8 mouse cellular contexts compared by ENCODE assay signal in genomic region chr6:23840001-23840400, GRCm38 (mm10). TPM values are rescaled to one million over a fixed set of nuclear protein-coding genes. Genes with fewer than 3 reads are reported as not detected.
A peak's percentile ranks its signal among the peaks of the same experiment; 100 is the strongest.
DNase-seq lines count a peak whose midpoint lies in the region; ATAC-seq and TF ChIP-seq lines count a peak whose summit lies in the region.

No protein-coding gene starts in this region.

- H3K36me3 ChIP-seq in E14TG2a.4 (ENCODE audit: insufficient read depth, low read length): no peaks in the 10 kb centered on the region
- H3K36me3 ChIP-seq in embryonic facial prominence, embryonic 15.5 days: no peaks in the 10 kb centered on the region
- H3K36me3 ChIP-seq in hindbrain, postnatal 0 days (ENCODE audit: insufficient read depth, low read length): no peaks in the 10 kb centered on the region
- no peaks in the 10 kb centered on the region for H3K36me3 ChIP-seq in liver, embryonic 15.5 days (replicated peaks)

- H3K9ac ChIP-seq in embryonic facial prominence, embryonic 15.5 days: no peak overlapping the region
- 0 out of 2 replicates have a peak overlapping the region, but pooled peaks have one; percentile 78 for H3K9ac ChIP-seq in hindbrain, postnatal 0 days (replicated peaks; ENCODE audit: low read length)
- H3K9ac ChIP-seq in liver, embryonic 15.5 days: no peak overlapping the region

- ATAC-seq in embryonic facial prominence, embryonic 15.5 days (ENCODE audit: insufficient number of reproducible peaks, low FRiP score, low TSS enrichment, low read depth): no peak
- ATAC-seq in hindbrain, postnatal 0 days: 0 out of 2 replicates have a peak, but pooled peaks have one; percentile 38
- no peak for ATAC-seq in liver, embryonic 15.5 days (ENCODE audit: insufficient read depth)

- H3K4me2 ChIP-seq in embryonic facial prominence, embryonic 15.5 days (replicated peaks): peak overlapping the region; percentile 90
- H3K4me2 ChIP-seq in hindbrain, postnatal 0 days (ENCODE audit: low read depth, low read length): peak overlapping the region; percentile 92
- peak overlapping the region; percentile 67 for H3K4me2 ChIP-seq in liver, embryonic 15.5 days

- no peak for TF ChIP-seq CTCF in E14TG2a.4 (conservative IDR thresholded peaks at IDR 0.05; ENCODE audit: low read length)
- peak; percentile 58 for TF ChIP-seq CTCF in hindbrain, postnatal 0 days (IDR thresholded peaks at IDR 0.05; ENCODE audit: low read depth)

- H3K27me3 ChIP-seq in E14TG2a.4 (ENCODE audit: insufficient read depth, low read length): peaks cover 54% of the 10 kb centered on the region
- H3K27me3 ChIP-seq in embryonic facial prominence, embryonic 15.5 days: peaks cover 31% of the 10 kb centered on the region
- H3K27me3 ChIP-seq in hindbrain, postnatal 0 days (ENCODE audit: insufficient read depth, low read length): no peaks in the 10 kb centered on the region
- peaks cover 42% of the 10 kb centered on the region for H3K27me3 ChIP-seq in liver, embryonic 15.5 days

- WGBS in embryonic facial prominence, embryonic 15.5 days: under 1% methylated on average over 15 of the region's 15 CpGs
- WGBS in hindbrain, postnatal 0 days: under 1% methylated on average over 15 of the region's 15 CpGs
- 1% methylated on average over 15 of the region's 15 CpGs for WGBS in liver, embryonic 15.5 days (ENCODE audit: insufficient replicate concordance)

- peaks cover 13% of the 10 kb centered on the region for H3K9me3 ChIP-seq in E14TG2a.4 (ENCODE audit: low read length)
- H3K9me3 ChIP-seq in embryonic facial prominence, embryonic 15.5 days (replicated peaks): no peaks in the 10 kb centered on the region
- H3K9me3 ChIP-seq in hindbrain, postnatal 0 days (ENCODE audit: low read length): no peaks in the 10 kb centered on the region
- H3K9me3 ChIP-seq in liver, embryonic 15.5 days (replicated peaks): no peaks in the 10 kb centered on the region

- H3K4me3 ChIP-seq in E14TG2a.4 (replicated peaks; ENCODE audit: low read length): peak overlapping the region; percentile 82
- H3K4me3 ChIP-seq in embryonic facial prominence, embryonic 15.5 days (replicated peaks): peak overlapping the region; percentile 66
- peak overlapping the region; percentile 79 for H3K4me3 ChIP-seq in hindbrain, postnatal 0 days (ENCODE audit: low read length)
- peak overlapping the region; percentile 56 for H3K4me3 ChIP-seq in liver, embryonic 15.5 days (replicated peaks)

- no peak overlapping the region for H3K27ac ChIP-seq in embryonic facial prominence, embryonic 15.5 days (replicated peaks)
- H3K27ac ChIP-seq in hindbrain, postnatal 0 days: no peak overlapping the region
- H3K27ac ChIP-seq in liver, embryonic 15.5 days (replicated peaks): no peak overlapping the region

- H3K4me1 ChIP-seq in E14TG2a.4 (replicated peaks; ENCODE audit: low read depth, low read length): peaks cover 16% of the 10 kb centered on the region
- peaks cover 12% of the 10 kb centered on the region for H3K4me1 ChIP-seq in embryonic facial prominence, embryonic 15.5 days
- 0 out of 2 replicates have a peak, but pooled peaks cover 4% of the 10 kb centered on the region for H3K4me1 ChIP-seq in hindbrain, postnatal 0 days (ENCODE audit: insufficient read depth, low read length)
- H3K4me1 ChIP-seq in liver, embryonic 15.5 days (replicated peaks): no peaks in the 10 kb centered on the region

- peak; percentile 18 for DNase-seq in adrenal gland, postnatal 14 days
- peak; percentile 63 for DNase-seq in hindbrain, postnatal 0 days (ENCODE audit: low spot score)
- DNase-seq in retina, embryonic 14.5 days (ENCODE audit: low spot score): peak; percentile 58
- no peak for DNase-seq in thymus, postnatal 14 days
- no peak for DNase-seq in thymus, postnatal 0 days (ENCODE audit: low spot score)

RNA-seq across cellular contexts. Expression of gene Cadps2, which starts 0.8 kb away (rescaled TPM):
- 4.0 and 4.4 TPM in 2 replicates for total RNA-seq in adrenal gland, postnatal 14 days (2021)
- 5.3 and 7.5 TPM in 2 replicates for polyA plus RNA-seq in embryonic facial prominence, embryonic 15.5 days (2015; fragmentation: Nextera tagmentation; extraction: Ambion mirVana)
- total RNA-seq in hindbrain, postnatal 0 days (2014; rRNA removed): 57.5 and 58.2 TPM in 2 replicates
- 15.9 and 19.6 TPM in 2 replicates for polyA plus RNA-seq in hindbrain, postnatal 0 days (2015; fragmentation: Nextera tagmentation; extraction: Ambion mirVana)
- 0.05 and 0.23 TPM in 2 replicates for polyA plus RNA-seq in liver, embryonic 15.5 days (2015; fragmentation: Nextera tagmentation; extraction: Ambion mirVana)
- polyA plus RNA-seq in thymus, postnatal 0 days (2015; fragmentation: Nextera tagmentation; extraction: Ambion mirVana): 1.2 and 1.5 TPM in 2 replicates

Comparison
In these comparisons a context has a peak if more than half of its experiments do, and no peak if none do; other contexts are left out.
1. DNase-seq: peak in adrenal gland, postnatal 14 days (single experiment), hindbrain, postnatal 0 days (single experiment) and retina, embryonic 14.5 days (single experiment); none in thymus, postnatal 14 days (single experiment) and thymus, postnatal 0 days (single experiment).
2. Peak in every context shown above with its lines, with median percentiles within 50 percentile points of each other: H3K4me3 ChIP-seq and H3K4me2 ChIP-seq.